Mouse (Mus musculus): ENCODE results near the gene Dnase1l1.

Dnase1l1 gene

DNA sequence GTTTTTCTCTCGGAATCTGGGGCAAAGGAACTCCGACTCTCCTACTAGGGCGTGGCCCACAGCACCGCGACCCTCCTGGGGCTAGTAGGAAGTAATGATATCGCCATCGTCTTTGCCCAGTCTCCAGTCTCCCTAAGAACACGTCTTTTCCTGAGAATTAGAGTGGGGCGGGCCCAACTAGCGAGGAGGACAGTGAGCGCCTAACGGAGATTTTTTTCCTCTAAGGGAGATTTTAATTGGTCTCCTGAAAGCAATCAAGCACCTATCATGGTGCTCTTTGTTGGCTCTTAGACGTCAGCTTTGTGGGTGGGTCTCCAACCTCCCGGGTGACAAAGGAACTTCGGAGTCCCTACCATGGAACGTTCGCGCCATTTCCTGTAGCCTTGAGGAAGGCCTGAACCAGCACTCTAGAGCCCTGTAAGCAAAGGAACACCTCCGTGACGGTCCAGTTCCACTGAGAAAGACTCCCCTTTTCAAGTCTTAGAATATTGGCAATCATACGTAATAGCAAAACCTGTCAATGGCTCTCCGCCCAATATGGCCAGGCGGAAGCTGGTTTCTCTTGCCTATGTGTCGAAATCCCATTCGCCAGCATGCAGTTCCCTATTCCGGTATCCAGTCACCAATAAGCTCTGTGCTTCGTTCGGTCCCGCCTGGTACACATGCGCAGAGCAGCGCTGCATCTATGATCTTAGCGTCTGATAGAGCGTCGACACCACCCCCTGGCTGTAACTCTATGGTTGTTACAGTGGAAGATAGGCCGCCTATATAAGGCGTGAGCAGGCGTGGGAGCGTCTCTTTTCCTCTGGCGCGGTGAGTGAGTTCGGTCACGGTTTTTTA lies 11.9 kb downstream of the Dnase1l1 start, which contains the start of gene Rpl10:
Gene Rpl10, plus strand, starts transcription at position 751 of the 840 bp plus-strand sequence.
- DNase-seq (ENCODE audit: extremely low spot score, low spot score): peak; percentile 84

DNA sequence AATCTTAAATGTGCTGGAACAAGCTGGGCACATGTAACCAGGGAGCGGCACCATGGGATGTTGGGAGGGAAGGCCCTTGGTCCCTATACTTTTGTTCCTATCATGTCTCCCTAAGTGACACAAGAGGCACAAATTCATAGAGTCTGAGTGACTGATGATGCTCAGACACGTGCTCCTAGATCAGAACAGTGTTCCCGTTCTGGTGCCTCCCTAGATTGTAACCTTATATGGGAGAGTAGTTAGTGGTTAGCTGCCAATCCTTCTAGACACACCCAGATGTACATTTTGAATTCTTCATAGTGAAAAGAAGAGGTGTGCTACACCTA lies 12.4 kb downstream of the Dnase1l1 start:
- DNase-seq (ENCODE audit: extremely low spot score, low spot score): peak; percentile 21

DNA sequence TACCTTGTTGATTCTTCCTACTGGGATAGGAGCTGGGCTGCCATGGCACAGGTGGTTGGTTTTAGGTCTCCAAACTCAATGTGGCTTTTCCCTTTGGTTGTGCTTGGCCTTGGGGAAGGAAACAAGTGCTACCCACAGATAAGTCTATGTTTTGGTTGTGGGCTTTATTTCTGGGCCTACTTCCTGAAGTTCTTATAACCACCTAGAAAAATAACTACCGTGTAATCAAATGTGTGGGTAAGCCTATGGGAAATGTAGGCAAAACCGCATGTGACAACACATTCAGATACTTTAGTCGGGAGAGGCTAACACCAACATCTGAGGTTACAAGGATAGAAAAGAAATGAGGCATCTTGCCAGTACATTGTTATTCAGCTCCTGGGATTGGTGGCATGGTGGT lies 24.4 kb downstream of the Dnase1l1 start:
- DNase-seq (ENCODE audit: extremely low spot score, low spot score): no peak

DNA sequence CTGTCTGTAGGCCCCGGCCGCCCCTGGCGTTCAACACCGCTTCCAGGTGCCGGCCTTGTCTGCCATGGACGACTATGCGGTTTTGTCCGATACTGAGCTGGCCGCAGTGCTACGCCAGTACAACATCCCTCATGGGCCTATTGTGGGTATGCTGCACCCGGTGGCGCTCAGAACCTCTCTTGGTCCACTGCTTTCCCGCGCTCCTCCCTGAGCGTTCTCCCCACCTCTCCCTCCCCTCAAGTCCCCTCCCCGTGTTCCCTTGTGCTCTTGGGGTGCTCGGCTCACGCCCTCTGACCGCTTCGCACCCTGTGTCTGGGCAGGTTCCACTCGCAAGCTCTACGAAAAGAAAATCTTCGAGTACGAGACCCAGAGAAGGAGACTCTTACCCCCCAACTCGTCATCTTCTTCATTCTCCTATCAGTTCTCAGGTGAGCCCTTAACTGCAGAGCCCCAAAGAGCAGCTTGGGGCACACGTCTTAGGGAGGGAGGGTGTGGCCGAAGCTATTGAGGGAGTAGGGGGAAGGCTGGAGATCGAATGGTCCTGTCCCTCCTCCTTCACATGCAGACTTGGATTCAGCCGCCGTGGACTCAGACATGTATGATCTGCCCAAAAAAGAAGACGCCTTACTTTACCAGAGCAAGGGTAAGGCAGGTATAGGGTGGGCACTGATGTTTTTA lies 27.1 kb downstream of the Dnase1l1 start:
- no peak for DNase-seq (ENCODE audit: extremely low spot score, low spot score)

GRCm38 (mm10) chrX:74254153-74254887 lies 27.8 kb downstream of the Dnase1l1 start, which contains the start of gene Emd:
Gene Emd (plus strand): TSS chrX:74254687.
- DNase-seq (ENCODE audit: extremely low spot score, low spot score): peak; percentile 81

GRCm38 (mm10) chrX:74249615-74250014 lies 32.5 kb downstream of the Dnase1l1 start, which contains the start of gene Flna:
Gene Flna (minus strand): TSS chrX:74249820.
- peak; percentile 61 for DNase-seq (ENCODE audit: extremely low spot score, low spot score)

- DNase-seq (ENCODE audit: extremely low spot score, low spot score): peak; percentile 41
Observed at GRCm38 (mm10) chrX:74248651-74249050, 33.5 kb downstream of the Dnase1l1 start.

GRCm38 (mm10) chrX:74246693-74247092 lies 35.4 kb downstream of the Dnase1l1 start:
- DNase-seq (ENCODE audit: extremely low spot score, low spot score): no peak

- DNase-seq (ENCODE audit: extremely low spot score, low spot score): peak; percentile 74
Observed at GRCm38 (mm10) chrX:74246213-74246681, 35.9 kb downstream of the Dnase1l1 start.

DNA sequence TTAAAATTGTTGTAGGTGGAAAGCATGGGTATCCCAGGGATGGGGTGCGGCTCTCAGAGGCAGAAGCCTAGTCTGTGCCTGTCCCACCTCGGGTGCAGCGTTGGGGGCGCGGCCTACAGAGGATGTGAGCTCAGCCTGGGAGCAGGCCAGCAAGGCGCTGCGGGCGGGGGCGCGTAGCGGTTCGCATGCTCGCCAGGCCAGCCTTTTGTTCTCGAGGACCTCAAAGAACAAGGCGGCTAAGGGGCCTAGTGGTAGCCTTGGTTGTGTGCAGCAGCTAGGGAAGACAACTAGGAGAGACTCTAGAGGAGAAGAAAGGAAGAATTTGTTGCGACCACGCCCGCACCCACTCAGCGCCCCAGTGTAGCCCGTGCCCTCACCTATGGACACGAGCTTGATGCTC lies 36.5 kb downstream of the Dnase1l1 start:
- DNase-seq (ENCODE audit: extremely low spot score, low spot score): peak; percentile 67

GRCm38 (mm10) chrX:74245107-74245506 lies 37.0 kb downstream of the Dnase1l1 start:
- no peak for DNase-seq (ENCODE audit: extremely low spot score, low spot score)

- peak; percentile 38 for DNase-seq (ENCODE audit: extremely low spot score, low spot score)
Observed at GRCm38 (mm10) chrX:74244614-74245083, 37.5 kb downstream of the Dnase1l1 start.

DNA sequence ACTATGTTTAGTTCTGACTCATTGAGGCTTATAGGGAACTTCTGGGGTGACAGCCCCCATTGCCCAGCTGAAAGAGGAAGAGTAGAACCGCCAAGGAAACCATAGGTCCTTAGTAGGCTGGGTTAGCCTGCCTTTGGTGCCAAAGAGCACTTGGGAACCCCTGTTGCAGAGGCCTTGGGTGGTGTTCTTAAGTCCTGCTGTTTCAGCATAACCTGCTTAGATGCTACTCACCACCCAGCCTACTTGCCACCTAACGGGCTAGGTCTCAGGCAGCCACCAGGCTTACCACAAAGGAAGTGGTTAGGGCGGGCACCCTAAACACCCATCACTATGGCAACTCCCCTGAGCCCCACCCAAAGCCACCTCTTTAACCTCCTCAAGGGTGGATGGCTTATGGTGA lies 38.3 kb downstream of the Dnase1l1 start:
- DNase-seq (ENCODE audit: extremely low spot score, low spot score): no peak

DNA sequence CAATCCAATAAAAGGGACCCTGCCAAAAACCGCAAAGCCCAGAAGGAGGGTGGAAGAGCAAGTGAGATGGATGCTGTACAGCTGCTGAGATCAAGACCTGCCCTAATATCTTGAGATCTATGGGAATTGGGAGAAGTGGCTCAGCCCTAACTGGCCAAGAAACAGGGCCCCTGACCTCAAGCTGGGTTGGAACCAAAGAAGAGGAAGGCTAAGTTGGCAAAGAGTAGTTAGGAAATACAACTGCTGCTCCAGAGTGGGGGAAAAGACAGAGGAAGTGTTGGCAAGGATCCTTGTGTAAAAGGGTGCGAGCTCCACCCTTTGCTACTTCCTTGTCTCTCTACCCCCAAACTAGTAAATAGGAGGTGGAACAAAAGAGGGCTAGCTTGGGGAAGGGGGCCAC lies 38.7 kb downstream of the Dnase1l1 start:
- DNase-seq (ENCODE audit: extremely low spot score, low spot score): no peak

GRCm38 (mm10) chrX:74240332-74240731 lies 41.8 kb downstream of the Dnase1l1 start:
- DNase-seq (ENCODE audit: extremely low spot score, low spot score): no peak

GRCm38 (mm10) chrX:74233196-74233595 lies 48.9 kb downstream of the Dnase1l1 start:
- no peak for DNase-seq (ENCODE audit: extremely low spot score, low spot score)

DNA sequence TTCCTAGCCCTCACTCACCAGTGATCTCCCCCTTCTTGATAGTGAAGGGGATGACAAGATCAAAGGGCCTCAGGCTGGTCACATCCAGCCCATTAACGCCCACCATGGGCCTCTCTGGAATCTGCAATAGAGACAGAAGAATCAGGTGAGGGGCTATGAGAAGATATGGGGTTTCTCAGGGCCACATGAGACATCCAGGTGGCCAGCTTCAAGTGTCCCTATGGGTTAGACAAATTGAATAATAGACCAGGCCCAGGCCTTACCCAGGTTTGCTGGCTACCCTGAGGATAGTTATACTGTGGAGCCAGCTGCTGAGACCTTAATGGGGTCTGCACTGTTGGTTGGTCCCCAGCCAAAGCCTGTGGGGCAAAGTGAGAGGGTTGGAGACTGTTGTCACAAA lies 52.1 kb downstream of the Dnase1l1 start:
- no peak for DNase-seq (ENCODE audit: extremely low spot score, low spot score)

Measured in neural tube, embryonic 10.5 days (tissue).